Mouse (Mus musculus) heart, embryonic 12.5 days (tissue): ENCODE results near the gene Traip. TPM values are rescaled to one million over a fixed set of nuclear protein-coding genes. Genes with fewer than 3 reads are reported as not detected.

Source experiments
- ATAC-seq: fragments of 200-750 bp; cut with Nextera tagmentation; 2 replicates; pipeline ENCODE4 v1.8.0; 2017; ENCODE audit warnings: moderate TSS enrichment, moderate library complexity; ENCODE audit not compliant: insufficient number of reproducible peaks, low FRiP score
- H3K27ac ChIP-seq: fragments of 300-500 bp; sonication (generic); 2 replicates; pipeline ENCODE4 v1.5.1; 2016; ENCODE audit warnings: mild to moderate bottlenecking, moderate library complexity; ENCODE audit not compliant: poor library complexity, severe bottlenecking
- H3K27me3 ChIP-seq: fragments of 300-500 bp; sonication (generic); replicated peaks from 2 replicates; pipeline ENCODE4 v1.6.1; 2016; ENCODE audit warnings: mild to moderate bottlenecking, moderate library complexity
- H3K36me3 ChIP-seq: fragments of 300-500 bp; sonication (generic); 2 replicates; pipeline ENCODE4 v1.6.1; 2016; ENCODE audit warnings: mild to moderate bottlenecking, moderate library complexity
- H3K4me1 ChIP-seq: fragments of 300-500 bp; sonication (generic); replicated peaks from 2 replicates; pipeline ENCODE4 v1.6.1; 2016; ENCODE audit warnings: mild to moderate bottlenecking
- H3K4me2 ChIP-seq: fragments of 300-500 bp; sonication (generic); 2 replicates; pipeline ENCODE4 v1.6.1; 2016; ENCODE audit warnings: mild to moderate bottlenecking, moderate library complexity
- H3K4me3 ChIP-seq: fragments of 300-500 bp; sonication (generic); 2 replicates; pipeline ENCODE4 v1.5.1; 2016; ENCODE audit warnings: mild to moderate bottlenecking
- H3K9ac ChIP-seq: fragments of 300-500 bp; sonication (generic); 2 replicates; pipeline ENCODE4 v1.6.1; 2016; ENCODE audit warnings: mild to moderate bottlenecking, moderate library complexity
- H3K9me3 ChIP-seq: fragments of 300-500 bp; sonication (generic); replicated peaks from 2 replicates; pipeline ENCODE4 v1.6.1; 2016; ENCODE audit warnings: mild to moderate bottlenecking, moderate library complexity
- WGBS: fragments of 180-500 bp; shearing (Covaris S2); methylation state at CpG from one replicate; pipeline ENCODE4 v1.1.7; 2016; 5-methylcytosine and 5-hydroxymethylcytosine counted together
- polyA plus RNA-seq: library from polyadenylated mRNA; unstranded; fragments of >200 nt; fragmentation: Nextera tagmentation; extraction: Ambion mirVana; gene quantifications from 2 replicates; pipeline ENCODE4 v1.2.1, GENCODE M21; 2016

Gene Traip
- polyA plus RNA-seq, 1 experiment from 2014 or later, result 12.4 TPM

GRCm38 (mm10) chr9:107971690-107972541 lies 22.0 kb downstream of the Traip start:
- H3K4me2 ChIP-seq, result no peak overlapping the region
- peak; percentile 81 for ATAC-seq

GRCm38 (mm10) chr9:107974491-107975171 lies 24.7 kb downstream of the Traip start:
- H3K27ac ChIP-seq, result peak overlapping the region; percentile 95
- H3K4me2 ChIP-seq, result peak overlapping the region; percentile 71
- peaks cover 62% of the 10 kb centered on the region for H3K4me1 ChIP-seq
- WGBS, result 26% methylated on average over 10 of the region's 10 CpGs
- no peaks in the 10 kb centered on the region for H3K27me3 ChIP-seq
- H3K9me3 ChIP-seq, result no peaks in the 10 kb centered on the region
- peaks cover 31% of the 10 kb centered on the region for H3K36me3 ChIP-seq
- peak; percentile 57 for ATAC-seq
- H3K9ac ChIP-seq, result no peak overlapping the region
- no peak overlapping the region for H3K4me3 ChIP-seq

More at GRCm38 (mm10) chr9:107971690-107972541, 22.0 kb downstream of the Traip start:
- Histone ChIP-seq H3K4me3 (no peak overlapping the region), H3K9ac (no peak overlapping the region), H3K36me3 (peaks cover 23% of the 10 kb centered on the region), H3K27ac (peak overlapping the region; percentile 44), H3K27me3 (no peaks in the 10 kb centered on the region), H3K9me3 (no peaks in the 10 kb centered on the region), H3K4me1 (peaks cover 48% of the 10 kb centered on the region)
- WGBS, result 47% methylated on average over 8 of the region's 8 CpGs

GRCm38 (mm10) chr9:107975399-107976386 lies 25.8 kb downstream of the Traip start, which contains the start of gene Uba7:
Gene Uba7, plus strand, starts transcription at chr9:107975505.
- peak within 1 kb of the TSS; percentile 65 for H3K9ac ChIP-seq
- peaks cover 67% of the 10 kb centered on the region for H3K4me1 ChIP-seq
- peak; percentile 79 for ATAC-seq

GRCm38 (mm10) chr9:107978815-107979214 lies 28.9 kb downstream of the Traip start:
- Histone ChIP-seq H3K36me3 (peaks cover 26% of the 10 kb centered on the region), H3K9me3 (no peaks in the 10 kb centered on the region), H3K27ac (no peak overlapping the region), H3K27me3 (no peaks in the 10 kb centered on the region), H3K9ac (no peak overlapping the region), H3K4me3 (no peak overlapping the region), H3K4me2 (no peak overlapping the region), H3K4me1 (peaks cover 78% of the 10 kb centered on the region)
- no peak for ATAC-seq
- 87% methylated on average over 12 of the region's 12 CpGs for WGBS

More at GRCm38 (mm10) chr9:107975399-107976386, 25.8 kb downstream of the Traip start, which contains the start of gene Uba7:
- WGBS, result 40% methylated on average over 12 of the region's 12 CpGs
- peak within 1 kb of the TSS; percentile 71 for H3K4me2 ChIP-seq
- no peaks in the 10 kb centered on the region for H3K9me3 ChIP-seq
- peak within 1 kb of the TSS; percentile 39 for H3K4me3 ChIP-seq
- peaks cover 30% of the 10 kb centered on the region for H3K36me3 ChIP-seq
- no peaks in the 10 kb centered on the region for H3K27me3 ChIP-seq
- peak within 1 kb of the TSS; percentile 95 for H3K27ac ChIP-seq

- H3K27ac ChIP-seq, result peak overlapping the region; percentile 100
- WGBS, result 36% methylated on average over 7 of the region's 7 CpGs
- H3K4me3 ChIP-seq, result peak overlapping the region; percentile 78
- H3K9me3 ChIP-seq, result no peaks in the 10 kb centered on the region
- peaks cover 68% of the 10 kb centered on the region for H3K4me1 ChIP-seq
- H3K4me2 ChIP-seq, result peak overlapping the region; percentile 78
- ATAC-seq, result peak; percentile 13
- no peaks in the 10 kb centered on the region for H3K27me3 ChIP-seq
- peaks cover 32% of the 10 kb centered on the region for H3K36me3 ChIP-seq
- peak overlapping the region; percentile 84 for H3K9ac ChIP-seq
Measured at GRCm38 (mm10) chr9:107981684-107982605, 32.0 kb downstream of the Traip start.

- peak within 1 kb of the TSS; percentile 84 for H3K9ac ChIP-seq
- peak within 1 kb of the TSS; percentile 100 for H3K27ac ChIP-seq
- ATAC-seq, result peak; percentile 73
- no peaks in the 10 kb centered on the region for H3K27me3 ChIP-seq
- no peaks in the 10 kb centered on the region for H3K9me3 ChIP-seq
- H3K4me2 ChIP-seq, result peak within 1 kb of the TSS; percentile 78
- peaks cover 25% of the 10 kb centered on the region for H3K36me3 ChIP-seq
- peaks cover 63% of the 10 kb centered on the region for H3K4me1 ChIP-seq
- WGBS, result 9% methylated on average over 14 of the region's 14 CpGs
- peak within 1 kb of the TSS; percentile 78 for H3K4me3 ChIP-seq
Measured at GRCm38 (mm10) chr9:107982681-107983346, 32.9 kb downstream of the Traip start, which contains the start of gene Gm20661. Gene Gm20661, plus strand, starts transcription at chr9:107983058.

GRCm38 (mm10) chr9:107983421-107983890 lies 33.5 kb downstream of the Traip start:
- no peaks in the 10 kb centered on the region for H3K9me3 ChIP-seq
- peaks cover 57% of the 10 kb centered on the region for H3K4me1 ChIP-seq
- H3K27ac ChIP-seq, result peak overlapping the region; percentile 100
- peak; percentile 62 for ATAC-seq
- H3K36me3 ChIP-seq, result peaks cover 25% of the 10 kb centered on the region
- no peaks in the 10 kb centered on the region for H3K27me3 ChIP-seq
- H3K4me2 ChIP-seq, result peak overlapping the region; percentile 78
- 5% methylated on average over 4 of the region's 4 CpGs for WGBS
- peak overlapping the region; percentile 84 for H3K9ac ChIP-seq
- H3K4me3 ChIP-seq, result peak overlapping the region; percentile 78

- peak overlapping the region; percentile 78 for H3K4me3 ChIP-seq
- no peak for ATAC-seq
- peak overlapping the region; percentile 100 for H3K27ac ChIP-seq
- H3K27me3 ChIP-seq, result no peaks in the 10 kb centered on the region
- 44% methylated on average over 19 of the region's 19 CpGs for WGBS
- peak overlapping the region; percentile 78 for H3K4me2 ChIP-seq
- H3K9me3 ChIP-seq, result no peaks in the 10 kb centered on the region
- H3K9ac ChIP-seq, result peak overlapping the region; percentile 84
- peaks cover 55% of the 10 kb centered on the region for H3K4me1 ChIP-seq
- H3K36me3 ChIP-seq, result peaks cover 18% of the 10 kb centered on the region
Measured at GRCm38 (mm10) chr9:107984052-107984753, 34.3 kb downstream of the Traip start.

- Histone ChIP-seq H3K4me1 (peaks cover 54% of the 10 kb centered on the region), H3K9me3 (no peaks in the 10 kb centered on the region), H3K4me2 (peak overlapping the region; percentile 78), H3K9ac (peak overlapping the region; percentile 84), H3K27me3 (no peaks in the 10 kb centered on the region), H3K27ac (peak overlapping the region; percentile 100), H3K4me3 (peak overlapping the region; percentile 78), H3K36me3 (peaks cover 13% of the 10 kb centered on the region)
- no peak for ATAC-seq
- WGBS, result 39% methylated on average over 9 of the region's 9 CpGs
Measured at GRCm38 (mm10) chr9:107984754-107985055, 34.8 kb downstream of the Traip start.
